Mouse (Mus musculus): ENCODE results near the gene Nmnat3. TPM values are rescaled to one million over a fixed set of nuclear protein-coding genes. Genes with fewer than 3 reads are reported as not detected.

The Nmnat3 gene
- polyA plus RNA-seq, 1 experiment from 2014 or later: 10.2 TPM

DNA sequence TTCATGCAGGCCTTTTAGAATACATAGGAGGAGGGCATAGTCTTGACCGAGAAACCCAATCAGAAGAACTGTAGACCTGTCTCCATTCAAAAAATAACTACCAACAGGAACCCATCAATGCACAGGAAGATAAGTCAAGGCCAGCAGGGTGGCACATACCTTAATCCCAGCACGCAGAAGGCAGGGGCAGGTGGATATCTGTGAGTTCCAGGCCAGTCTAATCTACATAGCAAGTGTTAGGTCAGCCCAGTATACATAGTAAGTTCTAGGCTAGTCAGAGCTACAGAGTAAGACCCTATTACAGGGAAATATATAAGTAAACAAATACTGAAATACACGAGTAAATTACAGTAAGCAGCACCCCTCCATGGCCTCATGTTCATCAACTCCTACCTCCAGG, 110.6 kb downstream of the Nmnat3 start:
- no peaks in the 10 kb centered on the region for H3K27me3 ChIP-seq
- ATAC-seq (replicated peaks; ENCODE audit: insufficient number of reproducible peaks, insufficient read depth, low FRiP score, low read depth): no peak
- WGBS: 74% methylated on average over 3 of the region's 3 CpGs

DNA sequence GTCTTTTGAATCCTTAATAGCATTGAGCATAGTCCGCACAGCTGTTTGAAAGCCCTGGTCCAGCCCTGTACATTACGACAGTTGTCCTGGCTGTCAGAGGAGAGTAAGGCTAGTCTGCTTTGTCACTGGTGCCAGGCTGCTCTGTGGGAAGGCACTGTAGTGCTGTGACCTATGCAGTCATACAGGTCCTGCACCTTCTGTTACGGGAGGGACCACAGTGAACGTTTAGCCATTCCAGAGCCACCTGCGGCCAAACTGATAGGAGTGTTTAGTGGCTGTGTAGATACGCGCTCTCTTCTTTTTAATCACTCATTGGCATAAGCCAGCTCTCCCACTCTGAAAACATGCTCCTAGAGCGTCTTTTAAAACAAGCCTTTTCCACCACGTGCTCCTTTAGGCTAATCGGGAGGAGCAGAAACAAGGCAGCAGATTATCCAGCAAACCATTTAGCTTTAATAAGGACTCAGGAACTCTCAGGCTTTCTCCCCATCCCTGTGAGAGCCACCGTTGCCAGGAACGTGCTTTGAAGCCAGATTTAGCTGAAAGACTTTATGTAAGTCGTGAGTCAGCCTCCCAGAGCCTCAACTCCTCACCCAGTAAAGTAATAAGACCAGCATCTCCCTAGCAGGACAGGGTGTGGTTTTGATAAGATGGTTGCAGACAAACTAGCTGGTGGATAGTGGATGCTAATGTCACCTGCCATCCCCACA, 113.1 kb downstream of the Nmnat3 start:
- H3K9me3 ChIP-seq (replicated peaks): no peaks in the 10 kb centered on the region
- H3K4me1 ChIP-seq (replicated peaks): no peaks in the 10 kb centered on the region
- H3K4me2 ChIP-seq: no peak overlapping the region
- no peak for ATAC-seq (replicated peaks; ENCODE audit: insufficient number of reproducible peaks, insufficient read depth, low FRiP score, low read depth)
- no peaks in the 10 kb centered on the region for H3K27me3 ChIP-seq
- H3K4me3 ChIP-seq: no peak overlapping the region
- H3K36me3 ChIP-seq: no peaks in the 10 kb centered on the region
- WGBS: 72% methylated on average over 13 of the region's 13 CpGs
- no peak overlapping the region for H3K9ac ChIP-seq
- H3K27ac ChIP-seq: no peak overlapping the region

More for the DNA sequence above, 110.6 kb downstream of the Nmnat3 start:
- no peak overlapping the region for H3K4me2 ChIP-seq
- no peak overlapping the region for H3K9ac ChIP-seq
- H3K4me1 ChIP-seq (replicated peaks): no peaks in the 10 kb centered on the region
- no peak overlapping the region for H3K4me3 ChIP-seq
- H3K36me3 ChIP-seq: no peaks in the 10 kb centered on the region
- H3K9me3 ChIP-seq (replicated peaks): no peaks in the 10 kb centered on the region
- H3K27ac ChIP-seq: no peak overlapping the region

DNA sequence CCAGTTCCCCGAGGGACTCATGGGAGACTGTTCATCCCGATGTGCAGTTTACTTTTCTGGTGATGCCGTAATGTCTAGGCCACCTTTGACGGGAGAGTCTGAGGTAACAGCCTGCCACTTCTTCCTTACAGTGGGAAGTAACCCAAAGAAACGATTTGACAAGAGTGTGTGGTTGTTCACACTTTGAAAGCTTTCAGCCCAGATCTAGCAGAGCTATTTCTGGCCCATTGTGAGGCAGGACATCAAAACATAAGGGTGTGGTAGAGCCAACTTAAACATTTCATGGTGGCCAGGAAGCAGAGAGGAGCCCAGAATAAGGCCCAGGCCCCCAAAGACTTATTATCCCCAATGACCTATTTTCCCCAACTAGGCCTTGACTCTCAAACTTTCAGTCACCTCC, 114.4 kb downstream of the Nmnat3 start:
- H3K4me3 ChIP-seq: no peak overlapping the region
- H3K4me2 ChIP-seq: no peak overlapping the region
- H3K4me1 ChIP-seq (replicated peaks): no peaks in the 10 kb centered on the region
- no peaks in the 10 kb centered on the region for H3K9me3 ChIP-seq (replicated peaks)
- H3K9ac ChIP-seq: no peak overlapping the region
- 73% methylated on average over 5 of the region's 5 CpGs for WGBS
- H3K27me3 ChIP-seq: no peaks in the 10 kb centered on the region
- ATAC-seq (replicated peaks; ENCODE audit: insufficient number of reproducible peaks, insufficient read depth, low FRiP score, low read depth): no peak
- no peak overlapping the region for H3K27ac ChIP-seq
- H3K36me3 ChIP-seq: no peaks in the 10 kb centered on the region

DNA sequence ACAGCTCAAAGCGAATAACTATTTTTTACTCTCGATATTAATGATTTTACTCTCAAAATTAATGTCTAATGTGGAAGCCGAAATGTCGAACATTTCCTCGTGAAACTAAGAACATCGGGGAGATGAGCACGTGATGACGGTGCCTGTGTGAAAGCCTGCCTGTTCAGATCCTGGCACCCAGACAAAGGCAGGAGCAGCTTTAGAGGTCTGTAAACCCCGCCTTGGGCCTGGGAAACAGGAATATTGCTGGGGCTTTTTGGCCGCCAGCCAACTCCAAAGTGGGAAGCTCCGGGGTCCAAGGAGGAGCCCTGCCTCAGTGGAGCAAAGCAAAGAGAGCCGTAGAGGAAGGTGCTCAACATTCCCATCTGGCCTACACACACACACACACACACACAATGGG, 120.5 kb downstream of the Nmnat3 start:
- no peaks in the 10 kb centered on the region for H3K27me3 ChIP-seq
- WGBS: 77% methylated on average over 12 of the region's 12 CpGs
- no peaks in the 10 kb centered on the region for H3K4me1 ChIP-seq (replicated peaks)
- ATAC-seq (replicated peaks; ENCODE audit: insufficient number of reproducible peaks, insufficient read depth, low FRiP score, low read depth): no peak
- no peak overlapping the region for H3K27ac ChIP-seq
- H3K4me3 ChIP-seq: no peak overlapping the region
- H3K9me3 ChIP-seq (replicated peaks): no peaks in the 10 kb centered on the region
- no peaks in the 10 kb centered on the region for H3K36me3 ChIP-seq
- no peak overlapping the region for H3K9ac ChIP-seq
- no peak overlapping the region for H3K4me2 ChIP-seq

DNA sequence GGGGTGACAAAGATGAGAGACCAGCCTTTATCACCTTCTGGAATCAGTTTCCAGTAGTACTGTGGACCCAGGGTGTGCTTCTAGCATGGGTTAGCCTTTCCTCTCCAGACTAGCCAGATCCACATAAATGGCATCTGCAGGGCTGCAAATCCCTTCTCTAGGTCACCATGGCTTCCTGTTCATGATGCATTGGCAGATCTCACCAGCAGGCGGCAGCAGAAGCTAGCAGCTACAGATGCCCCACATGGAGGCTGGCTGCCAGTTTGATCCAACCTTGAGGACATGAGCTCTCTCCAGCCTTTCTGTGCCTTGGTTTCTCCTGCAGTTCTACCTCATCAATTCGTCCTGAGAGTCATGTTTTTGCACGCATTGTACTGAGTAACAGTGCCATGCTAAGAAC, 121.9 kb downstream of the Nmnat3 start:
- Histone ChIP-seq H3K27me3 (no peaks in the 10 kb centered on the region), H3K36me3 (no peaks in the 10 kb centered on the region), H3K4me1 (replicated peaks) (no peaks in the 10 kb centered on the region), H3K4me3 (no peak overlapping the region), H3K4me2 (no peak overlapping the region), H3K9me3 (replicated peaks) (no peaks in the 10 kb centered on the region), H3K27ac (no peak overlapping the region), H3K9ac (no peak overlapping the region)
- 32% methylated on average over 3 of the region's 3 CpGs for WGBS
- no peak for ATAC-seq (replicated peaks; ENCODE audit: insufficient number of reproducible peaks, insufficient read depth, low FRiP score, low read depth)

DNA sequence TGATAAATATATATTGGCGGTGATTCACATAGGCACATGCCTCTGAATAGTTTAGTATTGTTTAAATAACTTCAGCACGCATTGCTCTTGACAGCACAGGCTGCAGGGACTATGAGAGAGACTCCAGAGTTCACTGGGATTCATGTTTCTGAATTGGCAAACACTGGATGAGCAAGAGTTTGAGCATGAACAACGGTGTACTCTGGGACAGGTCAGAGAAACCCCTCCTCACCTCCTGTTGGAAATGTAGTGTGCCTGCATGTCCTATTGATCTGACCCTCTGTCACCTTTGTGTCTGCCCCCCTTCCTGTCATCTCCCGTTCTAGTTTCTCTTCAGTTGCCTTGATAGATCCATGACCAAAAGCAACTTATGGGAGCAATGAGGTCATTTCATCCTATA, 128.2 kb downstream of the Nmnat3 start:
- WGBS: 76% methylated on average over 4 of the region's 4 CpGs
- H3K4me3 ChIP-seq: no peak overlapping the region
- no peak overlapping the region for H3K4me2 ChIP-seq
- H3K27me3 ChIP-seq: no peaks in the 10 kb centered on the region
- H3K27ac ChIP-seq: no peak overlapping the region
- H3K36me3 ChIP-seq: no peaks in the 10 kb centered on the region
- ATAC-seq (replicated peaks; ENCODE audit: insufficient number of reproducible peaks, insufficient read depth, low FRiP score, low read depth): no peak
- no peak overlapping the region for H3K9ac ChIP-seq
- no peaks in the 10 kb centered on the region for H3K9me3 ChIP-seq (replicated peaks)
- H3K4me1 ChIP-seq (replicated peaks): no peaks in the 10 kb centered on the region

DNA sequence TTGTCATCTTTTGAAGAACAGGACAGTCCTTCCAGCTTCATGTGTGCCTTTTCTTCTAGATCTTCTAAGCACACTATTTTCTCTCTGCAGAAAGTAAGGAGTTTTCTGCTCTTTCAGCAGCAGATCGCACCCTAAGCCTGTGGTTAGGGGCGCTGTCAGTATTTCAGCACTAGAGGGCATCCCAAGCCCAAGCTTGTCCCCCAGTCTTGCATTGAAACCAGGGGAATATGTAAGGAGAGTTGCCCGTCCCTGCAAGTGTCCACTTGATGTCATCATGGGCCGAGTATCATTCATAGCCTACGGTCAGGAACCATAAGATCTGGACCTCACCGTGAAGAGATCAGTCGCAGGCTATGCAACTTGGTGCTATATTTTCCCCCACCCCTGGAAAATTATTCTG, 130.7 kb downstream of the Nmnat3 start:
- Histone ChIP-seq H3K36me3 (no peaks in the 10 kb centered on the region), H3K27ac (no peak overlapping the region), H3K9ac (no peak overlapping the region), H3K27me3 (no peaks in the 10 kb centered on the region), H3K4me2 (no peak overlapping the region), H3K9me3 (replicated peaks) (no peaks in the 10 kb centered on the region), H3K4me3 (no peak overlapping the region), H3K4me1 (replicated peaks) (no peaks in the 10 kb centered on the region)
- WGBS: 41% methylated on average over 7 of the region's 7 CpGs
- ATAC-seq (replicated peaks; ENCODE audit: insufficient number of reproducible peaks, insufficient read depth, low FRiP score, low read depth): 0 out of 2 replicates have a peak, but pooled peaks have one; percentile 35

DNA sequence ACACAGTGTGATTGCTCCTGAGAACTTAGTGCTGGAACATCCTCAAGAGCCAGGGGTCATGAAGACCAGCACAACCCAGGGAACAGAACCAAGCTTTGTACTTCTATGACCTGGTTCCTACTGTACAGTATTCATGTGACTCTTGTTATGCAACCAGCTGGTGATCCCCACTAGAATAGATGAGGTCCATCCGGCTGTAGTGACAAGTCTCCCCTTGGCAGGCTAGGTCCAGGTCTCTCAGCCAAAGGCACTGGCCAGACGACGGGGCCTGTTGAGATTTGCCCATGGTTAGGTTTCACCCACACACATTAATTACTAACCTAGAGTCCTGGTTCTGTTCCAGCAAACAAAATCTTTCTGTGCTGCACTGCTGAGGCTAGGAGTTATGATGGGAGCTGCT, 131.1 kb downstream of the Nmnat3 start:
- Histone ChIP-seq H3K9me3 (replicated peaks) (no peaks in the 10 kb centered on the region), H3K36me3 (no peaks in the 10 kb centered on the region), H3K4me3 (no peak overlapping the region), H3K9ac (no peak overlapping the region), H3K4me1 (replicated peaks) (no peaks in the 10 kb centered on the region), H3K27ac (no peak overlapping the region), H3K27me3 (no peaks in the 10 kb centered on the region), H3K4me2 (no peak overlapping the region)
- no peak for ATAC-seq (replicated peaks; ENCODE audit: insufficient number of reproducible peaks, insufficient read depth, low FRiP score, low read depth)
- 85% methylated on average over 3 of the region's 3 CpGs for WGBS

DNA sequence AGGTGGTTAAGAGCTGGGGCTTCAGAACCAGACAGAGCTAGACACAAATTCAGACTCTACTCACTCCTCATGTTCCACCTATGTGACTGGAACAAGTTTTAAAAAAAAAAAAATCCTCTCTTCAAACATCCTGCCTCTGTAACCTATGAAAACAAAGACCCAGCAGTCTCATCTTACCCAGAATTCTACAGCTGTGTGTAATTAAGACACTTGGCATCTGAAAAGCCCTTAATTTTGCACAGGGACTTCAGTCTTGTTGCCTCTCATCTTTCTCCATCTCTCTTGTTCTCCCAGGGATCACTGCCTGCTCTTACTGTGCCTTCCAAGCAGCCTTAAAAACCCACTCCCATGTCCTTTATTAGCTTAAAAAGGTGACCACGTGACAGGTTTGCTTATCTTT, 133.4 kb downstream of the Nmnat3 start:
- Histone ChIP-seq H3K9ac (no peak overlapping the region), H3K27me3 (peaks cover 10% of the 10 kb centered on the region; the same call in 1 of the 2 replicates), H3K36me3 (no peaks in the 10 kb centered on the region), H3K4me2 (no peak overlapping the region), H3K9me3 (replicated peaks) (no peaks in the 10 kb centered on the region), H3K4me3 (no peak overlapping the region), H3K4me1 (replicated peaks) (peaks cover 7% of the 10 kb centered on the region), H3K27ac (no peak overlapping the region)
- no peak for ATAC-seq (replicated peaks; ENCODE audit: insufficient number of reproducible peaks, insufficient read depth, low FRiP score, low read depth)
- 61% methylated on average over 1 of the region's 1 CpGs for WGBS

DNA sequence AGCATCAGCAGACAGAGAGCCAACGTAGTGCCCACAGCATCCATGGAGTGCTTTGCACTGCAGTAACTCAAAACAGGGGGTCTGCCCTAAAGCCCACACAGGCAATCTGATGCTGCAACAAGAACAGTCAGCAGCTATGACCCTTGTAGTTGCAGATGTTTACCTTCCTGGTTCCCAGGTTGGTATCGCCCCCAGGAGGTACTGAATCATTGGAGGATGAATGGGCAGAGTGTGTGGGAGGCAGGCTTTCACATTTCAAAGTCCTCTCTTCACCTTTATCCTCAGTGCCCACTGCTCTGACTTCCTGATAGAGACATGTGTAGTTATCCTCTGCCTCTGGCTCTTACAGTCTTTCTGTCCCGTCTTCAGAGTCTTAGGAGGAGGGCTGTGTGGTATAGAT, 134.7 kb downstream of the Nmnat3 start:
- 49% methylated on average over 3 of the region's 3 CpGs for WGBS
- H3K9me3 ChIP-seq (replicated peaks): no peaks in the 10 kb centered on the region
- H3K4me3 ChIP-seq: no peak overlapping the region
- H3K9ac ChIP-seq: no peak overlapping the region
- no peak for ATAC-seq (replicated peaks; ENCODE audit: insufficient number of reproducible peaks, insufficient read depth, low FRiP score, low read depth)
- H3K36me3 ChIP-seq: no peaks in the 10 kb centered on the region
- peaks cover 12% of the 10 kb centered on the region; the same call in 1 of the 2 replicates for H3K27me3 ChIP-seq
- H3K4me2 ChIP-seq: no peak overlapping the region
- peaks cover 7% of the 10 kb centered on the region for H3K4me1 ChIP-seq (replicated peaks)
- H3K27ac ChIP-seq: no peak overlapping the region

DNA sequence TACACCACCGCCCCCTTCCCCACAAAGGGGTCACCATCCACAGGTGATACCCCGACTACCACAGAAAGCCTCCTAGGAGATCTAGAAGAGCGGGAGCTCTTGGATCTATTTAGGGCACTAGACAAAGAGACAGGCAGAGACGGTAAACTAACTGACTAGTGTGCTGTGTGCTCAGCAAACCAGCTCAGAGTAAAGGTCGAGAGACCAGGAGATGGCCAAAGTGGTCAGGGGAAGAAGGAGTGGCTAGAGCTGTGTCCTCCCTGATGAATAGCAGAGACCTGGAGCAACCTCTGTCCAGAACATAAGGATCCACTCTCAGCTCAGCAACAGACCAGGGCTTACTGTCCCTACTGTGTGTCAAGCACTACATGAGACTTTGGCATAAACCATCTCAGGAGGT, 135.4 kb downstream of the Nmnat3 start, which contains the start of gene Rbp1:
Gene Rbp1, plus strand, starts transcription at position 306 of the 400 bp plus-strand sequence.
- Histone ChIP-seq H3K4me1 (replicated peaks) (peaks cover 7% of the 10 kb centered on the region), H3K9ac (no peak within 1 kb of the TSS), H3K36me3 (no peaks in the 10 kb centered on the region), H3K27me3 (peaks cover 12% of the 10 kb centered on the region; the same call in 1 of the 2 replicates), H3K9me3 (replicated peaks) (no peaks in the 10 kb centered on the region), H3K27ac (no peak within 1 kb of the TSS), H3K4me3 (no peak within 1 kb of the TSS), H3K4me2 (no peak within 1 kb of the TSS)
- WGBS: 82% methylated on average over 5 of the region's 5 CpGs
- no peak for ATAC-seq (replicated peaks; ENCODE audit: insufficient number of reproducible peaks, insufficient read depth, low FRiP score, low read depth)

DNA sequence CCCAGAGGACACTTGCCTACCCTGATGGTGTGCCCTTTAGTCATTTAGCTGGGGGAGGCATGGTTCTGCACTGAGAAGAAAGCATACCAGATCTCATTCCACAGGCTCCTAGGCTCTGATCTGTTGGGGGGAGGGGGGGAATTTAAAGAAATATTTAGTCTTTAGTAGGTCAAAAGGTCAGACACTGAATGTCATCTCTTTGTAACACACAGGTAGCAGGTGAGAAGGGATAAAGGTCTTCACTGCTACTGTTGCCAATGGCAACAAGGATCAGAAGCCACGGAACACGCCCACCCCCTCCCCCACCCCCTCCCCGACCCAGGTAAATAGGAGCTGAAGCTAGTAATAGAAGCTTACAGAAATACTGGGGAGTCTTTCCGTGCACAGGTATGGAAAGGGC, 136.5 kb downstream of the Nmnat3 start:
- no peaks in the 10 kb centered on the region for H3K36me3 ChIP-seq
- H3K27me3 ChIP-seq: peaks cover 12% of the 10 kb centered on the region; the same call in 1 of the 2 replicates
- H3K4me1 ChIP-seq (replicated peaks): peaks cover 16% of the 10 kb centered on the region
- no peaks in the 10 kb centered on the region for H3K9me3 ChIP-seq (replicated peaks)
- peak overlapping the region; percentile 92; the same call in 1 of the 2 replicates for H3K4me2 ChIP-seq
- WGBS: 20% methylated on average over 4 of the region's 4 CpGs
- H3K4me3 ChIP-seq: no peak overlapping the region
- ATAC-seq (replicated peaks; ENCODE audit: insufficient number of reproducible peaks, insufficient read depth, low FRiP score, low read depth): no peak
- H3K27ac ChIP-seq: no peak overlapping the region
- H3K9ac ChIP-seq: no peak overlapping the region

Data from heart, embryonic 15.5 days (tissue).